Mouse (Mus musculus) olfactory bulb, adult 2 months (tissue): ENCODE results near the gene Shisa7.
"Not testable (repeated sequence)": the region's sequence is repeated elsewhere in the genome, so short reads cannot be mapped to it uniquely, and the experiment has no call there.

ENCODE experiments used
- CTCF ChIP-seq: fragments of 200-500 bp; IDR thresholded peaks from 2 replicates; pipeline ENCODE4 v1.5.1; 2012; ENCODE audit warnings: low read depth, mild to moderate bottlenecking, low read length, moderate library complexity; ENCODE audit not compliant: insufficient read depth
- POLR2A ChIP-seq: fragments of 200-500 bp; IDR thresholded peaks from 2 replicates; pipeline ENCODE4 v1.6.1; 2012; ENCODE audit warnings: mild to moderate bottlenecking, low read depth, low read length, moderate library complexity; ENCODE audit not compliant: insufficient read depth

DNA sequence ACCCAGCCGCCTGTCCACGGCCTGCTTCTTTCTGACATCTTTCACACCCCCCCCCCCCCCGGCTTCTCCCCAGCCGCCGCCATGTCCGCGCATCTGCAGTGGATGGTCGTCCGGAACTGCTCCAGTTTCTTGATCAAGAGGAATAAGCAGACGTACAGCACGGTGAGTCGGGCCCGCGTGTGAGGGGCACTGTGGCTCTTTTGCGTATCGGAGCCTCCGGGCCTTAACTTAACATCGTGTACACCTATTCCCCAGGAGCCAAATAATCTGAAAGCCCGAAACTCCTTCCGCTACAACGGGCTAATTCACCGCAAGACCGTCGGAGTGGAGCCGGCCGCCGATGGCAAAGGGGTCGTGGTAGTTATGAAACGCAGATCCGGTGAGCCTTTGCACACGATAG is 51.2 kb downstream of the Shisa7 start:
- TF ChIP-seq CTCF, POLR2A: not testable (repeated sequence)
